Mouse (Mus musculus) megakaryocyte, adult 5-6 weeks (primary cell): ENCODE measurements at regions not wholly inside any gene's neighbourhood (a gene's known extent, or its start where the extent isn't known, plus 50 kb on each side); places are given as distances from the start of the nearest gene placed in this dataset.

Source experiments
- ATAC-seq: 2 replicates; pipeline ENCODE4 v1.8.0; 2016; ENCODE audit warnings: mild to moderate bottlenecking, inconsistent platforms; ENCODE audit not compliant: poor library complexity, severe bottlenecking

DNA sequence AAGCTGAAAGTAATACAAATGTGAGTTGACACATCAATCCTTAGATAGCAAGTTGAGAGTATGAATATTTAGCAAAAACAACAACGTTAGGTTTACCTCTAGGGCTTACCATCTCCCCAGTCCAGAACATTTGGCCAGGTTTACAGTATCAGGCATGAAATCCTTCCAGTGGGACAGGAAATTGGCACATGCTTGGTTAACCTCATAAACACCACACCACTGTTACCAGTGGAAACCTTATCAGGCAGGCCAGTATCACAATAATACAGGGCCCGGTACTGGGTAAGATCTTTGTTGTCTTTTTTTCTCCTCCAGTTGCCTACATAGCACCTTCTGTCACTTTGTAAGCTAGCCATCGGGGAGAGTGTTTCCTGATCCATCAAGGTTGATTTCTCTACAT lies 101.7 kb upstream of the Slc13a1 start:
- ATAC-seq: peak; percentile 27; the same call in 1 of the 2 replicates

DNA sequence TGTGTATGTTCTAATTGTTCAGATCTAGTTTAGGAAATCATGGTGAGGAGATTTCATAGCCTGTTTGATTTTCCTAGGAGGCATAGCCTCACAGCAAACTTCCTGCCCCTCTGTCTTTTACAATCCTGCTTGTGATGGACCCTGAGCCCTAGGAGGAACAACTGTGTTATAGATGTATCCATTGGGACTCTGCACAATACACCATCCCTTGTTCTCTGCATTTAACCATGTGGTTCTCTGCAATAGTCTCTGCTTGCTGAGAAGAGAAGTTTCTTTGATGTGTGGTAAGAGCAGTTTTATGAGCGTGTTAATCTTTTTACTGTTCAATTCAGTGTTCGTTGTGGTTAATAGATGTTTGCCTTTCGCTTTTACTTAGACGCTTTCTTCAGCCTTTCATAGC lies 95.9 kb upstream of the Slc13a1 start:
- no peak for ATAC-seq

DNA sequence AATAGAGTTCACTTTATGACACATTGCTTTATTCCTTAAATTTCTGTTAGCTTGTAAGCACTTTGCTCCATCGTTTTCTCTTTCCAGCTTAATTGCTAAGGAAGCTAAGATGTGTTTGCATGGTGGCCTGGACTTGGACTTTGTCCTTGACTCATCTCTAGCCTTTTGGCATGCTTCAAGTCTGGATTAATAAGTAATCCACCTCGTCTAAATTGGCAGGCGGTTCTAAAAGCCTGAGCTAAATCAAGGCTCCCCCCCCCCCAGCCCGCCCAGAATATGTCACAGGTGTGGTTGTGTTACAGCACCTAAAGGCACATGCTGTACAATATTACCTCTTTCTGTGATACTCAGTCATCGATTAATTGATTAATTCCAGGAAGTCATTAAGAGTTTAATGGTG lies 94.7 kb upstream of the Slc13a1 start:
- ATAC-seq: no peak

DNA sequence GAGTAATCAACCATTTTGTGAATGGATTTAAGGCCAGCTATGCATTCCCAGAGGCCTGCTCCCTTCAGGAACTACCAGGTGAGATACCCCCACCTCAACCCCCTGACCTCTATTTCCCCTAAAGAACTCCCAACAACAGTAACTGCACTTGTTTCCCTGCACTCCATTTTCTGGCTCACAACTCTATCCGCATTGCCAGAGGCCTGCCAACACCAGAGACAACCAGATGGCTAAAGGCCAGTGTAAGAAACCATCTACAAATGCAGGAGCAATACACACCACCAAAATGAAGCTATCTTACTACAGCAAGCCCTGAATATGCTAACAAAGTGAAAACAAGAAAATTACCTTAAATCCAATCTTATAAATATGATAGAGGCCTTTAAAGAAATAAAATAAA lies 77.7 kb upstream of the Slc13a1 start:
- no peak for ATAC-seq

DNA sequence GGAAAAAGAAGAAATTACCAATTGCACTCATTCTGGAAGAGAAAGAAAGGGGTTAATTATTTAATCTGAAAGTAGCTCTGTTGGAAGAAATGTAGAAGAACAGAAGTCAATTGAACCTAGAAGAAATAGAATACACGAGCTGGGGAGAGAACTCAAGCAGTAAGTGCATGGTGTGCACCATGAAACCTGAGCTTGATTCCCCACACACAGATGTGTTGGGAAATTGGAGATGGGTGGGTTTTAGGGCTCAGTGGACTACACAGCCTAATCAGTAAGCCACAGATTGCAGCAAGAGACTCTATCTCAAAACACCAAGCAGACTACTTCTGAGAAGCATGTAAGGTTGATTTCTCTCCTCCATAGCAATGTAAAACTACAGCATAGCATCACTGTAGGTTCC lies 70.6 kb upstream of the Slc13a1 start:
- no peak for ATAC-seq

DNA sequence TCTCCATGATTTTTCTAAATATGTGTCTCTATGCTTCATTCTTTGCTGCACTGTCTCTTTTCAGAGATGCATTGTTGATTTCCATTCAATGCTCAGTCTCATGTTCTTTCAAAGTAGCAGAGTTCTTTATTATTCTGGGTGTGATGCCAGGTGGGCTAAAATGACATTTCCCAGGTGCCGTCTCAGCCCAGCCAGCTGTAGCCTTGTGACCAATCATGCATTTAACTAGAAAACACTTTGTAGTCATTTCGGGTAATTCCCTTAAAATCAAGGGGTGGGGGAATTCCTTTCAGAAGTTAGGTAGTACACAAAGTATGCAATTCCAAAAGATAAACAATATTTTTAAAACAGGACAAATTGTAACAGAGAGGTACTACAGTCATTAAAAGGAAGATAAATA lies 70.2 kb upstream of the Slc13a1 start:
- no peak for ATAC-seq

DNA sequence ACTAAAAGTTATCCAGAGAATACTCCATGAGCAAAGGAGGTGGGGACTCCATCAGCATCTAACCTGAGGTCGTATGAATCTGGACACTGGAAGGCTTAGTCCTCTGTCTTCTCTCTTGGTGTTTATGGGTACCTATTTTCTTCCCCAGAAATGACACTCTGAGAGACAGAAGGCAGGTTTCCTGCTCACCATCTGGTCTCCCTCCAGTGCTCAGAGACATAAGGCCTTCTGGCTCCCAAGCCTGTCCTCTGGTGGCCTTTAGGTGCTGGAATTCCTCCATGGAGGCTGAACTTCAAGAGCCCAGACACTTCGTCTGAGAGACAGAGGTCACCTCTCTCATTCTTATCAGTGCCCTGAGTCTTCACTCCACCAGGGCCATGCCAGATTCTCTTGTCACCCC lies 65.7 kb upstream of the Slc13a1 start:
- no peak for ATAC-seq

DNA sequence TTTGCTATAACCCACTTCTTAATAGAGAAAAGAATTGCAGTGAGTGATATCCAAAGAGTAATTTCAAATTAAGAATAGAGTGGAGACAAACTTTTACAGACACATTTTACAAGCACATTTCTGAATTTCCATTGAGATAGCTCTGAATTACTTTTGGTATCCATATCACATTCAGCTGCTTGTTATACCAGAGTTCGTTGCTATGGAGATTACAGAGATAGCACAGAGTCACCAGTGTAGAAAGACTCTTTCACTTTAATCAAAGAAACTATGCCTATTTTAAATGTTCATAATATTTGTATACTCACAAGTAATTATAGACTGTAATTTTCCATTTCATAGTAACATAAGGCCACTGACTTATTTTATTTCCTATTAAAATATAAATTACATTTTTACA lies 52.7 kb upstream of the Slc13a1 start:
- ATAC-seq: no peak

DNA sequence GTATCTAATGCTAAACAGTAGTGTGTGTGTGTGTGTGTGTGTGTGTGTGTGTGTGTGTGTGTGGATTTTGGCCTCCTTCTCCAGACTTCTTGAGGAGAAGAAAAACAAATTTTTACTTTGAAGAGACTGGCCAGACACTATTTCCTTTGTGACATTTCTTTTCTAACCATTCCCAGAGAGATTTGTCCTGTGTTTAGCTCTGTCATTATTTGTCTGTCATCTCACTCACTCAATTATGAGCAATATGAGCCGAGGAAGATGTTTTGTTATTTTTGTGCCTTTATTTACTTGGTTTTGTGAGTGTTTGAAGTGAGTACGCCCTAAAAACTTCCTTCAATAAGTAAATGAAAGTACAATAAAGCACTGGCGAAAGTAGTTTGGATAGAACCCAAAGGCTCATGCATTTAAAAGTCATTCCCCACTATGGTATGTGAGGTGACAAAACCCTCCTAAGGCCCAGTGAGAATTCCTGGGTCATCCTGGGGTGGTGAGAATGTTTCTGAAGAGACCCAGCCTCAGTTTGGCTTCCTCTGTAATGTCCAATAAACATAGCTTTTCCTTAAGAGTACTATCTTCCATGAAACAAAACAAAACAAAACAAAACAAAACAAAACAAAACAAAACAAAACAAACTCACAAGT lies 52.1 kb upstream of the Slc13a1 start:
- no peak for ATAC-seq
